Mouse (Mus musculus) urinary bladder, postnatal 25 days (tissue): ENCODE results near the gene Lrrc75a.

Source experiments
- DNase-seq: peaks from one replicate; pipeline ENCODE4 v3.0.0; 2022; ENCODE audit warnings: low spot score

Gene Lrrc75a

GRCm38 (mm10) chr11:62591026-62591425, 57.3 kb downstream of the Lrrc75a start:
- DNase-seq: no peak

GRCm38 (mm10) chr11:62589391-62589790, 58.9 kb downstream of the Lrrc75a start:
- DNase-seq: no peak

- no peak for DNase-seq
Measured at GRCm38 (mm10) chr11:62587034-62587433, 61.3 kb downstream of the Lrrc75a start.

- DNase-seq: no peak
Measured at GRCm38 (mm10) chr11:62584671-62585206, 63.6 kb downstream of the Lrrc75a start.

GRCm38 (mm10) chr11:62583031-62583430, 65.3 kb downstream of the Lrrc75a start:
- DNase-seq: no peak

- DNase-seq: no peak
Measured at GRCm38 (mm10) chr11:62576530-62577152, 71.7 kb downstream of the Lrrc75a start.

- peak; percentile 29 for DNase-seq
Measured at GRCm38 (mm10) chr11:62575659-62576438, 72.5 kb downstream of the Lrrc75a start.

GRCm38 (mm10) chr11:62575297-62575658, 73.0 kb downstream of the Lrrc75a start:
- peak; percentile 86 for DNase-seq

- DNase-seq: no peak
Measured at GRCm38 (mm10) chr11:62574703-62575085, 73.6 kb downstream of the Lrrc75a start.

- DNase-seq: no peak
Measured at GRCm38 (mm10) chr11:62573959-62574702, 74.2 kb downstream of the Lrrc75a start, which contains the start of gene Trpv2. Trpv2 (plus strand) TSS chr11:62574486.

GRCm38 (mm10) chr11:62568300-62568699, 80.0 kb downstream of the Lrrc75a start:
- DNase-seq: no peak

- DNase-seq: no peak
Measured at GRCm38 (mm10) chr11:62566211-62566610, 82.1 kb downstream of the Lrrc75a start.

GRCm38 (mm10) chr11:62565747-62566146, 82.6 kb downstream of the Lrrc75a start:
- DNase-seq: no peak

- DNase-seq: no peak
Measured at GRCm38 (mm10) chr11:62563590-62563989, 84.7 kb downstream of the Lrrc75a start.

GRCm38 (mm10) chr11:62560463-62561016, 87.8 kb downstream of the Lrrc75a start:
- peak; percentile 31 for DNase-seq

- peak; percentile 45 for DNase-seq
Measured at GRCm38 (mm10) chr11:62558961-62559646, 89.2 kb downstream of the Lrrc75a start.

GRCm38 (mm10) chr11:62558152-62558551, 90.2 kb downstream of the Lrrc75a start:
- DNase-seq: no peak

GRCm38 (mm10) chr11:62557205-62557604, 91.1 kb downstream of the Lrrc75a start:
- DNase-seq: no peak

GRCm38 (mm10) chr11:62555896-62556412, 92.4 kb downstream of the Lrrc75a start:
- no peak for DNase-seq

GRCm38 (mm10) chr11:62554934-62555517, 93.3 kb downstream of the Lrrc75a start:
- DNase-seq: no peak
